Mouse (Mus musculus): Measurements from ENCODE around the gene Tmem247. TPM values are rescaled to one million over a fixed set of nuclear protein-coding genes. Genes with fewer than 3 reads are reported as not detected.

Tmem247 gene
- polyA plus RNA-seq, 1 experiment from 2014 or later, result not detected

Other genes starting within 250 kb of the Tmem247 start
- 6.5 and 6.7 TPM in 2 replicates for gene Epas1, start 163.6 kb upstream of the Tmem247 start, polyA plus RNA-seq (2014; fragmentation: Nextera tagmentation; extraction: Ambion mirVana)
- not detected in 2 replicates for gene Atp6v1e2, start 30.5 kb downstream of the Tmem247 start, polyA plus RNA-seq (2014; fragmentation: Nextera tagmentation; extraction: Ambion mirVana)
- gene Rhoq, start 45.7 kb downstream of the Tmem247 start, polyA plus RNA-seq (2014; fragmentation: Nextera tagmentation; extraction: Ambion mirVana), result 17.2 and 20.7 TPM in 2 replicates
- gene Pigf, start 108.1 kb downstream of the Tmem247 start, polyA plus RNA-seq (2014; fragmentation: Nextera tagmentation; extraction: Ambion mirVana), result 39.9 and 49.1 TPM in 2 replicates
- gene Cript, start 108.2 kb downstream of the Tmem247 start, polyA plus RNA-seq (2014; fragmentation: Nextera tagmentation; extraction: Ambion mirVana), result 185 and 191 TPM in 2 replicates
- 16.7 and 18.2 TPM in 2 replicates for gene Socs5, start 190.3 kb downstream of the Tmem247 start, polyA plus RNA-seq (2014; fragmentation: Nextera tagmentation; extraction: Ambion mirVana)